Mouse (Mus musculus) right cerebral cortex, postnatal 25 days (tissue): ENCODE data around the gene Rnf222.
"Not testable (repeated sequence)": the region's sequence is repeated elsewhere in the genome, so short reads cannot be mapped to it uniquely, and the experiment has no call there.

ENCODE experiments used
- DNase-seq: peaks from one replicate; pipeline ENCODE4 v3.0.0; 2022

Gene Rnf222

DNA sequence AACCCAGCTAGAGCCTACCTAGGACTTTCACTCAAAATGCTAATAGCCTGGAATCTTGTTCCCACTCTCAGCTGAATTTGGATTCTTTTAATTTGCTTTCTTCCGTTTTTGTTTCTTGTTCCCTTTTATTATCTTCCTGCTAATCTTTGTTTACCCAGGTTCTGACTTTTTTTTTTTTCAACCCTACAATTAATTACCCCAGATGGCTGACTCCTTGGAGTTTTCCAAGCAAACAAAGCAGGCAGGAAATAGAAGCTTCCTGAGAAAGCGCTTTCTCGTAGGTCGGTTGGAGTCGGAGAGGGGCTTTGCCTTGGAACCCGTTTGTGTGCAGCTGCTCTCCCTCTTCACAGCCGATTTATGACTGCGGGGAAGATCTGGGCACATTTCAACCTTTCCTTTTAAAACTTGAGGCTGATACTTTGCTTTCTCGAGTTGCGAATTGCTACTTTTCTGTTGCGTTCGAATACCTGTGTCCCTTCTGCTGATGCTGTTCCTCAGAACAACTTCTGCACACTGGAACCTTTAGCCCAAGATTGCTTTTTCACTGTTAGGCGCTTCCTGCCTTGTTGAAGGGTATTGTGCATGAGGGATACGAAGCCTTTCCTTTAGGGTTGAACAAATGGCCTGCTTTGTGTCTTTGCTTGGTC is 23.3 kb downstream of the Rnf222 start:
- DNase-seq = no peak

DNA sequence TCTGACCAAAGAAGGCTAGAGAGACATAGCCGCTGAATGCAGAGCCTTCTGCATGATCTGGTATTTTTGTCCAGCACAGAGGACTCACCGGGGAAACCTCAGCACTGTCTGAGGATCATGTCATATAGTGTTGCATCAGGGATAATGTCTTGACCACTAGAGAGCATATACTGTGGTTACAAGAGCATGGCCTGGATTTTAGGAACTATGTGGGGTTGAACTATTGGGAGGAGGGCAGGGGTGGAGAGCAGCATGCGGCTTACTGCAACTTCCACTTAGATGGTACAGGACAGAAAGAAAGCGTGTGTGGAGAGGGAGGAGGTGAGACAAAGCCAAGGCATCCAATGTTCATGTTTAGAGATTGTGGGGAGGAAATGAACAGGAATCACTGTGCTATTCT is 26.2 kb downstream of the Rnf222 start:
- DNase-seq = no peak

DNA sequence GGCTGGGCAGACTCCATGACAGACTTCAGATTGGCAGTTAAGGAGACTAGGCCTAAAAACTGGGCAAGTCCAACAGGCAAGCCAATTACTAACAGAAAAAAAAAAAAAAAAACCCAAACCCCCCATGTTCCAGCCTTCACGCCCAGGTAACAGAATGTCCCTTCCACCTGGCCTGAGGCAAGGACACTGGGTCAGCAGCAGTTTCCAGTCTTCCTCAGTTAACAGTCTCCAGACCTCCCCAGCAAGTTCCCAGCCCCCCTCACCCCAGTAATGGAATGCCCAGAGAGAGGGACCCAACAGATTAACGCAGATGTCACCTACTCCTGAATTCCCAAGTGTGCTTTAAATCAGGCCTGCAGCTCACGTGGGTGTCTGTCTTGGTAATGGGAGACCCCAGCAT is 34.8 kb downstream of the Rnf222 start:
- no peak for DNase-seq

DNA sequence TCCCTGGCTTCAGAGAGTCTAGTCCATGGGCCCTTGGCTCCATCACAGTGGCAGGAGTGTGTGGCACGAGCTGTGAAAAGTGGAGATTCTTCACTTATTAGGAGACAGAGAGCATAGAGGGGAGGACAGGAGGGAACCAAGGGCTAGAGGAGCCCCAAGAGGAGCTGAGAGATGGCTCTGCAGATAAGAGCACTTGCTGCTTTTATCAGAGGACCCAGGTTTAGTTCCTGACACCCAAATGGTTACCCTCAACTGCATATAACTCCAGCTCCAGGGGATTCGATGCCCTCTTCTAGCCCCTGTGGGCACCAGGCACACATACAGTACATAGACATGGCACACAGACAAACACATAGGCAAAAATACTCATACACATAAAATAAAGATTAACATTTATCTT is 36.4 kb downstream of the Rnf222 start:
- DNase-seq = no peak

DNA sequence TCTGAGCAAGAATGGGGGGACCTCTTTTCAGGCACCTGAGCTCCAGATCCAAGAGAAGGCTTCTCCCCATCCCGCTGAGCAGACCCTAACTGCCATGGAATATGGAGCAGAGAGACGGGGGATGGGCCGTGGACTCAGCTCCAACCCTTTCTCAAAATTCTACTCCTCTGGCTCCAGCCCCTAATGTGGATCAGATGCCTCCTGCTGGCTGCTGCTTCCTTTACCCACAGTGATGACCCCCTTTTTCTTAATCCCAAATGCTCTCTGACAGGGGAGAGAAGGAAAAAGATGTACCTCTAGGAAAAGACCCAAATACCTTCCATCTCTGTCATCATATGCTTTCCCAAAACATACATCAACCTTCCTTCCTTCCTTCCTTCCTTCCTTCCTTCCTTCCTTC is 38.6 kb downstream of the Rnf222 start, which contains the start of gene Odf4:
Gene Odf4 (minus strand): TSS at position 101 of the 400 bp plus-strand sequence.
- DNase-seq = no peak

DNA sequence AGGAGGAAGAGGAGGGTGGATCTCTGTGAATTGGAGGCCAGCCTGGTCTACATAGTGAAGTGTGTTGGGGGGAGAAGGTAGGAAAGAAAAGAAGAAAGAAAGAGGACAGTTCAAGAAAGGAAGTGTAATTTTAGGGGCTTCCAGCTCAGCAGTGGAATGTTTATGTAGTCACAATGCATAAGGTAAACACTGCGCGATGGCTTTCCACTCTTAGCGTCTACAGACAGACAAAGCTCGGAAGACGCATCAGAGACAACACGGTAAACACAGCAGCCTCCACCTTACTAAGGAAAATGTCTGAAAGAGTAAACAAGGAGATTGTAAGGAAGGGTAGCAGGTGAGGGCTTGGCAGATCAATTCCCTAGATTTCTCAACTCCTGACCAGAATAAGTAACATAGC is 41.6 kb downstream of the Rnf222 start:
- DNase-seq = no peak

DNA sequence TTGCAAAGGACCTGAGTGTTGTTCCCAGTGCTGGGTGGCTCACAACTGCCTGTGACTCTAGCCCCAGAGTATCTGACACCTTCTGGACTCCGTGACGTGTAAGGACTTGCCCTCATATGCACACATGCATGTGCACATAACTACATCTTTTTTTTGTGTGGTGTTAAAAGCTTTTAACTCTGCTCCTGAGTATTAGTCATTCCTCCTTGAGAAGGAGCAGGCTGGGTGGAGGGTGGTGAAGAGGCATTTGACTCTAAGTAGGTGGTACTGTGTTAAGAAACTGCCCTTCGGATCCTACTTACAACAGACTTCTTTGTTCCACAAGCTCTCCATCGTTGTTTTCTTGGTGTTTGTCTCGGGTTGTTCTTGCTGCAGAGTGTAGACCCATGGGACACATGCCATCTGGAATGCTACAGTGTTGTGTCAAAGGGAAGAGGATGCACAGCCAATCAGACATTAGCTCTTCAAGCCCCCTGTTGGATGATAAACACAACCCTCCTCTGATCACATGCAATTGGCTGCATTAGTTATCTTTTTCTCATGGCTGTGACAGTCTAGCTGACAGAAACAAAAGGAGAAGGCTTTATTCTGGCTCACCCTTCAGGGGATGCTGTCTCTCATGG is 45.6 kb downstream of the Rnf222 start:
- no peak for DNase-seq

DNA sequence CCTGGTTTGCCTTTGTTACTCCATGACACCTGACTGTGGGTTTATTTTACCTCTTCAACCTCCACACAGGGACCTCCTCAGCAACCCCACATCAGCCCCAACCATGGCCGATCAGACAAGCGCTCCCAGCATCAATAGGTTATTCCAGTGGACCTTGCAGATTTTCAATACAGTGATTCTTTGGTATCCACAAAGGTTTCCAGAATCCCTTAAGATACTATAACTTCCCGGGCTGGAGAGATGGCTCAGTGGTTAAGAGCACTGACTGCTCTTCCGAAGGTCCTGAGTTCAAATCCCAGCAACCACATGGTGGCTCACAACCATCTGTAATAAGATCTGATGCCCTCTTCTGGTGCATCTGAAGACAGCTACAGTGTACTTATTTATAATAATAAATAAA is 48.6 kb downstream of the Rnf222 start:
- not testable (repeated sequence) for DNase-seq

DNA sequence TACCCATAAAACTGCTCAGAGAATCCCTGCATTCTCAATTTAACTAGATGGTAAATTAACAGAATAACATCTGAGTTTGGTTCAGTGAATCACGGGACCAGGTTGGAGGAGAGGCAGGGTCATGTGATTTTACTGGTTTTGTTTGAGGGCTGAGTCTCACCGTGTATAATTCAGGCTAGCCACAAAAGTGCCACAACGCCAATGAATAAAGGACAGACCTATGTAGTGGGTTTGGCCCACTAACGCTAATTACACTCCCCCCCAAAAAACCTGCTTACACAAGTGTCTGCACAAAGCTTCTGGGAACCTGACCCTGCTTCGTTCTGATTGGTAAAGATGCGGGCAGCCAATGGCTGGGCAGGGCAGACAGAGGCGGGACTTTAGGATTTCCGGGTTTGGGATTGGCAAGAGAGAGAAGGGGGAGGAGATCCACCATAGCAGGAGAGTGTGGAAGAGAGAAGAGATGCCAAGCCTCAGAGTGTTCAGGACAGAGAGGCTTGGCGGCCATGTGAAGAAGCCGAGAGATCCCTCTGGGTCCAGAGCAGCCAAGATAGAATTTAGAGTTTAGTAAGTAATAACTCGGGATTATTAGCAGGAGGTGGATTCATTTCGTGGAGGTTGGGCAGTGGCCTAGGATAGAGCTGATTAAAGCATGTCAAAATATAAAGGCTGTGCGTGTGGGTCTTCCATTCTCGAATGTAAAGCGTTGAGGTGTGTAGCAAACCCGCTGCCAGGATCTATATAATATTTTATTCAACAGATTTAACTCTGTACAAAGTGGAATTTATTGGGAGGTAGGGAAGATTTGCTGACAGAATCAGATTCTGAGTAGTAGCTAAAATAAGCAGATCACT is 51.3 kb downstream of the Rnf222 start:
- DNase-seq = peak; percentile 86

DNA sequence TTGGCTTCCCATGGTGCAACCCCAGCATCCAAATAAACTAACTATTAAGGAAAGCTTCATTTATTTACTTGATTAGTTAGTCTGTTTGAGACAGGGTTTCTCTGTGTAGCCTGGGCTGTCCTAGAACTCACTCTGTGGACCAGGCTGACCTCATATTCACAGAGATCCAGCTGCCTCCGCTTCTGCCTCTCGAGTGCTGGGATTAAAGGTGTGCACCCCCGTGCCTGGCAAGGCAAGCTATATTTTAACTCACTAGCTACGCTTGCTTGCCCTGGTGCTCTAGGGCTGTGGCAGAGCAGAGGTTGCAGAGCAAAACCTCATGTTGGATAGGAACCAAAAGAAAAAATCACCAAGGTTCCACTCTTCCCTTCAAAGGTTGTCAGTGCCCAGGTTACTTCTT is 52.2 kb downstream of the Rnf222 start:
- DNase-seq = no peak

DNA sequence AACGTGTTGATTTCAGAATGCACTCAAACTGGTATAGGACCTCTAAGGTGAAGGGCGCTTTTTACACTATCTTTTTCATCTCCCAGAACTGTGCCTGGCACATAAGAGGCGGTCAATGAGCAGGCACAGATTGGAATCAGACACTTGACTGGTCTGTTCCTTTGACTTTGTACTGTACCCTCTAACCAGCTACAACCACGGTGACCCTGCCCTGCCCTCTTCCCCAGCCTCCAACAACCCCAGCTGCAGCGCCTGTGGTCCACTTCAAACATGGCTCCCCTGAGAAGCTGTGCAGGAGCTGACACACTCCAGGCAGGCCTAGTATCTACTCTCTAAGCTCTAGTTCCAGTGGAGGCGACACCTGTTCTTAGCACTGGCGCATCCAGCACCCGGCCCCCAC is 54.4 kb downstream of the Rnf222 start:
- DNase-seq = no peak

DNA sequence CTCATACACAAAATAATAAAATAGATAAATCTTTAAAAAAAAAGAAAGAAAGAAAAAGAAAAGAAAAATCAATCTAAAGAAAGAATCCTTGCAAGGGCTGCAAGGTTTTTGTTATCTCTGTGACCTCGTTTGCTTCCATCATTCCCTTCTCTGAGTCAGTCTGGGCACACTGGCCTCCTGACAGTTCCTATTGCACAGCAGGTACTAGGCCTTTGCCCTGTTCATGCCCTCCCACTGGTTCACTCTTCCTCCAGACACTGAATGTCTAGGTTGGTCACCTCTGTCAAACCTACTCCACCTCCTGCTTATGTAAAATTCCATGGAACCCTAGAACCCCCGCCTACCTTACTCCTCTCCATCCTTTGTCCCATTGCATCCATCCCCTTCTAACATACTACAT is 56.9 kb downstream of the Rnf222 start:
- no peak for DNase-seq
